Mouse (Mus musculus) mesoderm, embryonic 11.5 days (tissue): ENCODE data around the gene Gm20388.

Experiments
- DNase-seq: peaks from one replicate; pipeline ENCODE4 v3.0.0-alpha.2; 2012; ENCODE audit warnings: low read depth, low spot score

Gene Gm20388

DNA sequence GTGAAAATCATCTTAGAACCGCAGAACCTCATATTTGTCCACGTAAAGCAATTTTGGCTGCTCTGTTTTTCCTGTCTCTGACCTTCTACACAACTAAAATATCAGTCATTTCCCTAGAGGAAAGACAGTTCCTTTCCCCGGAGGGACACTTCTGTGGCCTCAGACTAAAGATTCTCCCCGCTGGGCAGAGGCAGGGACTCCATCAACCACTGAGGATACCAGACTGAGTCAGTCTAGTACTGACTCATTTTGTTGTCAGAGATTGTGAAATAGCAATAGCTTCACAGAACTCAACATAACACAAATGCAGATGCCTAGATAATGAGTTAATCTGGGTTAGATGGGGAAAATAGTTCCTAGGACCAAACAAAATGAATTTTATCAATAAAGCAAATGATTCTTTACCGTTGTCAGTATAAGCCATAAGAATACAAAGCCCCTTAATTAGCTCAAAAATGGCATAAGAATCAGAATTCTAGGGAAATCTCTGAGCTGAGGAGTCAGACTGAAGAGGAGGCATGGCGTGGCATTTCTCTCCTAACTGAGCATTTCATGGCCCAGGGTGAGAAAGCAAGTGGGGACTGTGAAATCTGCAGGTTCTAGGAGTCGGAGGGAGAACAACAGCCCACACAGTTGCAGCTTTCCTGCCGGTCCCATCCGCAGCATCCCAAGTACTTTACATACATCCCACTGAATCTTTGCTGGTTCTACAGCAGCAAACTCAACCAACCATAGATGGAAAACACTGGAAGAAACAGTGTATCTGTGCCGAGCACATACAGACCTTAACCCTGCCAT, 3781.7 kb downstream of the Gm20388 start:
- DNase-seq = no peak

DNA sequence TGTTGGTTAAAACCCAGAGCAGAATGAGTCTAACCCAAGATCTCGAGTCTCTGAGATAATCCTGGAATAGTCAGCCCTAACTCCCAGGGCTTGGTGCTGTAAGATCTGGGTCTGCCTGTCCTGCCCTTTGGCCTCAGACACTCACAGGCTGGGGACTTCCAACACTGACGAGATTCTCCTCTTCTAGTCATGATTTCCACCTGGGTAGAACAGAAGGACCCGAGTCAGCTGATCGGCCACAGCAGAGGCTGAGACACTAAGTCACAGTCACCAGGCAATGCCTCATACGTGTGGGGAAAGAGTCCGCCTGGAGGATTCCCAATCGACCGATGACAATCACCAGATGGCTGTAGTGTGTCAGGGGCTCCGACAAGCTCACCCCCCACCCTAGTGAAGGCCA, 3785.5 kb downstream of the Gm20388 start:
- DNase-seq = no peak

DNA sequence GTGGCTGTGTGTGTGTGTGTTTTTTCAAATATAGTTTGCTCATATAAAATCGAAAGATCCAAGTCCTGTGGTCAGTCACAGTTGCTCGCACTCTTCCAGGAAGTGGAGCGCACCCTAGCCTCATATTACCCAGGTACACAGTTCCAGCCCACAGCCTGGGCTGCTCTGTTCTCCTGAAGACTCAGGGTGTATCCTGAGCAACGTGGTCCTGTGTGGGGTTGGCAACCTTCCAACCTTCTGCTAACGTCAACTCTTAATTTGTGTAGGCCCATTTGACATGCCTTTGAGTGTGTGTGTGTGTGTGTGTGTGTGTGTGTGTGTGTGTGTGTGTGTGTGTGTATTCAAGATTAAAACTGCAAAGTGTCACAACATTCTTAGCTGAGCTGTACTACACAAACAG, 3786.7 kb downstream of the Gm20388 start:
- no peak for DNase-seq

DNA sequence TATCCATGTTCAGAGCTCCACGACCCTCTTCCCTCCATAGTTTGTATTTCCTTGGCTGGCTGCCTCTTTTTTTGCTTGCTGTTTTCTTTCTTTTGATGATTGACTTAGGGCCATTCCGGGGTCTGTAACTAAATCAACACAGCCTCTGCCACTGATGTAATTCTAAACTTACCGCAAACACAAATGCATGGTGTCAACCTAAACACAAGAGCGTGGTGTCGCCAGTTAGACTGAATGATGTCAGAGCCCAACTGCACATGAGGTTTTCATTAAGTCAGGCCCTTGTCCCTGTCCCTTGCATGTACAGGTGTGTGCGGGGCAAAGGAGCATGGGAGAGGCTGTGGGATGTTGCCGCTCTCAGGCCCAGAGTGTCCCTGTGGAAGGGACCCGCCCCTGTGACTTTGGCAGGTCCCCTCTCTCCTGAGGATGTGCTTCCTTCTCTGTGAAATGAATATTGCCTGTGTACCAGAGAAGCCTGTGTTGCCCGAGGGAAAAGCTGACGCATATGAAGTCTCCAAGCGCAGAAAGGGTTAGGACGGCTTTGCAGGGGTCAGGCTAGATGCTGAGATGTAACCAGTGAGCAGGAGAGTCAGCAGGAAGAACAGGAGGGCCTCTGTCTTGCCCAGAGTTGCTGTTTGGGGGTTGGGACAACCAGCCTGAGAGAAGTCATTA, 3789.9 kb downstream of the Gm20388 start:
- no peak for DNase-seq

DNA sequence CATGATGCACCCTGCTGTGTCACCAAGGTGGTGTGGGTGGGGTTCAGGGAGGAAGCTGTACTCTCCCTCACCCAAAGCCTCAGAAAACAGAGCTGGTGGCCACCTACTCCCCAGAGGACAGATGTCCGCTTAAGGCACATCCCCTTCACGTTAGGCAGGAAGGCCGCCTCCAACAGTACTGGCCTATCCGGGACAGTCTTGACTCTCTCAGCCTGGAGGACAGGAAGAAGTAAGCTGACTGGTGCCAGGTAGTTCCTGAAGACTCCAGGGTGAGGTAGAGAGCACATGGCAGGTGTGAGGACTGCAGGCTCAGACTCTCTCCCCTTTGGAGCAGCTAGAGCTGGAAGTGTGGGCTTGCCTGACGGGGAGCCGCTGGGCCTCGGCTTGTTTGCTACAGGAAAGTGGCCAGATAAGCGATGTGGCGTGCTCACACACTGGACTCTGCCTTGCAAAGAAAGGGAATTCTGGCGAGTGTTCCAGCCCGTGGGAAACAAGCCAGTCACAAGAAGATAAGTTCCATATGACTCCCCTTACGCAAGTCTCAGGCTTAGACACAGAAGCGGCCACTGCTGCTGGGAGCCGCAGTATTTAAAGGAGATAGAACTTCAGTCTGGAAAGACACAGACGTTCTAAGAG, 3791.4 kb downstream of the Gm20388 start:
- DNase-seq = no peak

DNA sequence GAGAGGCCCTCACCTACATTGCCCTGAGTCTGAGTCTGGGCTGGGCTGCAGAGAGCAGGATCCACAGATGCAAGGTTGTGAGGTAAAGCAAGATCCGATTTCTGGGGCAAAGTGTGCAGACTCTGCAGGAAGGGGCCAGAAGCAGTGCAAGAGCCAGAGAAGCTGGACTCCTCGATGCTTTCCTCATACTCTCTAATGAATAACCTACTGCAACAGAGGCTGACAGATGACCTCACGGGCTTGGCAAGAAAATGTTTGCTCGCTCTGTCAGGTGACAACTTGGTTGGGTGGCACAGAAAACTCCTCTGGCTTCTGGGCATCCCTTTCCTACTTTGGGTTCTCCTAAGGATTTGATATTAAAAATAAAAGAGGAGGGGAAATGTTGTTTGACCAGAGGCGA, 3794.7 kb downstream of the Gm20388 start:
- no peak for DNase-seq

DNA sequence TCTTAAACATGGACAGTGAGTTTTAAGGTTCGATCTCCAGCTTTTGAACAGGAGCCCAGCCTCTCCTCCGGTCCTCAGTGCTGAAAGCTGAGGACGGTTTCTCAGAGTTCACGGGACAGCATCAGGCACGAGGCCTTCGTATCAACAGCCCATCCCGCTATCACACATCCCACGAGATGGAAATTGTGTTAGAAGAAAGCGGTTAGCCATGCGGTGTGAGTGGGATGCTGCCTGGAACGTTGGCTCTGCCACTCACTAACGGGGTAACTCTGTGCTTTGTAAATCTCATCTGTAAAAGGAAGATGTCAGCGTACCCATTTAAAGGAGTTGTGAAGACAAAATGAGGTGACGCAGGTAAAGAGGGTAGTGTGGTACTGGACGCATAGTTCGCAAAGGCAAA, 3796.5 kb downstream of the Gm20388 start:
- no peak for DNase-seq

DNA sequence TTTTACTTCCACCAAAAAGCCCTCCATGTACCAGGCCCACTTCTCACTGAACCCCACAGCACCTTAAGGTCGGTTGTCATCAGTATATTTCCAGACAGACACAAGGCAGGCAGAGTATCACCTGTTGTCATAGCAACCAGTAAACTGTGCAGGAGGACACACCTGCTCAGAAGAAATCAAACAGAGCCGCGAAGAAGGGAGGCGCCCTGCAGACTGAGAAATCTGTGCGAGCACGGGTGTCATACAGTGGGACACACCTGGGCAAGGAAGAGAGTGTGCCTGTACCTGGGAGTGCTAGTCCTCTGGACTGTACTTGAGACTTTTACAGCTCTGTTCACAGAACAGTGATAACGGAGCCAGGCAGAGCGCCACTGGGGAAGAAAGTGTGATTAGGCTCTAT, 3798.1 kb downstream of the Gm20388 start:
- DNase-seq = no peak

DNA sequence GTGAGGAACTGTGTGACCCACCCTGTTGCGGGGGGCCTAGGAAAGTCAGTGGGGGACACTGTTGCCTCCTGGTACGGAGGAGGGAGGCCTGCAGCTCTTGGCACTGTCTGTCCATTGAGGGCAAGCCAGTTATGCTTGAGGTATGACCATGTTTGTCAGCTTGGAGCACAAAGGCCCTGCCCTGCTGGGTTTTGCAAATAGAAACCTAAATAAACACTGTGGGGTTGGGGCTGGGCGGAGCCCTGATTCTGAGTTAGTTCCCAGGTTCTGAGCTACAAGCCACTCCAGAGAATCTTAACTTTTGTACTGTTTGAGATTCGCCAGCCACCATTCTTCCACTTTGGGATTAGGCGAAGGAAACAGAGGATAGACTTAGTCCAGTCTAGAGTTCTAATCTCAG, 3799.7 kb downstream of the Gm20388 start:
- no peak for DNase-seq

DNA sequence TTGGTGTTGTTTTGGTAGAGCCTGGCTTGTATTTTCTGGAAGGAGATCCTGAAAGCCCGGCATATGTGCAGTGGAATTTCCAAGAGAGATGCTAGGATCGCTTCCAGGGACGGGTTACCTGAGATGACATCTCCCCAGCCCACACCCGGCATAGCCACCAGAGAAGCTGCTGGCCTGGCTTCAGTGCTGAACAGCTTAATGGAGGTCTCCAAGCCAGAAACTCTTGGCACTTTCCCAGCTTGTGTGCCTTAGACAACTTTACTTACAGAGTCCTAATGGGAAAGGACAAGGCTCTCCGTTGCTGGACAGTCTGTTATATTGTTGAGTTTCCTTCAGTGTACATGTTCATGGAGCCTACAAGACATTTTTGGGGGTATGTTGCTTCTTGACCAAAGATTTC, 3803.8 kb downstream of the Gm20388 start:
- no peak for DNase-seq

DNA sequence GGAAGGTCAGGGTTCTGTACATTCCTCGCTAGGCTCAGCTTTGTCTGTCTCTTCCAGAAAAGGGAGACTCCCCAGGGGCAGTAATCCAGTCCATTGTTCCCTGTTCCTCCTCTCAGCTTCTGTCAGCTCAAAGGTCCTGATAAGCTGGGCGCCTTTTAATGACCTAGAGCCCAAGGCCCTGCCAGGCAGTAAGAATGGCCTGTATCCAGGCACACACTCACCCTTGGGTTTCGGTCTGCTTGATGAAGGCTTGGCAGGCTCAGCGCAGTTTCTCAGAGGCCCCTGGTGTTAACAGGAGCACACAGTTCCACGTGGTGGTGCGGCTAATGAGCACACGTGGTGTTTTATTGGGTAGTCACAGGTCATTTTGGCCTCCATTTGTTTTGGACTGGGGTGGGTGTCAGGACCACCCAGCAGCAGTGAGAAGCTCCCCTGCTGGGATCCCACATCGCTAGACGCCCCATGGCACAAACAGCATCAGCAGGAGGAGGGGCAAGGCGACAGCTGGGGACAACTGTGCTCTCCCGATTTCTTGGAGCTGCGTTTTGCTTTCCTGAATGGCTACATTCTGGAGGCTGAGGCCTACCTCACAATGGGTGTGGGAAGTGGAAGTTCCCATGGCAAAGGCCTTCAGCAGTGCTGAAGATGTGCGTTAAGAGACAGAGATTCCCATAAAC, 3805.4 kb downstream of the Gm20388 start:
- peak; percentile 23 for DNase-seq

DNA sequence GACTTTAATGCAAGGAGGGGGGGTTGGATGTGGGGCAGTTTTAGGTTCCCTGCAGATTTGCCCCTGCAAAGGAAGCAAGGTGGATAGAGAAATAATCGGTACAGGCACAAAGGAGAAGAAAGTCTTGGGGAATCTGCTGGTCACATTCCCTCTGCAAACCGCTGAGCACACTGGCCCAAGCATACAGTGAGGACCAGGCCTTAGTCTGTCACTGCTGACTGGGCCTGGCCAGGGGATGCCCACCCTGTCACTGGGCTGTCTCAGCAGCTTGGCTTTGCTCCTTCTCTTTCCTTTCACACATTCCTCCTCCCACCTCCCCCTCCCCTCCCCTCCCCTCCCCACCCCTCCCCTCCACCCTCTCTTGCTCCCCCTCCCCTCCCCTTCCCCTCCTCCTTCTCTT, 3806.5 kb downstream of the Gm20388 start:
- no peak for DNase-seq

DNA sequence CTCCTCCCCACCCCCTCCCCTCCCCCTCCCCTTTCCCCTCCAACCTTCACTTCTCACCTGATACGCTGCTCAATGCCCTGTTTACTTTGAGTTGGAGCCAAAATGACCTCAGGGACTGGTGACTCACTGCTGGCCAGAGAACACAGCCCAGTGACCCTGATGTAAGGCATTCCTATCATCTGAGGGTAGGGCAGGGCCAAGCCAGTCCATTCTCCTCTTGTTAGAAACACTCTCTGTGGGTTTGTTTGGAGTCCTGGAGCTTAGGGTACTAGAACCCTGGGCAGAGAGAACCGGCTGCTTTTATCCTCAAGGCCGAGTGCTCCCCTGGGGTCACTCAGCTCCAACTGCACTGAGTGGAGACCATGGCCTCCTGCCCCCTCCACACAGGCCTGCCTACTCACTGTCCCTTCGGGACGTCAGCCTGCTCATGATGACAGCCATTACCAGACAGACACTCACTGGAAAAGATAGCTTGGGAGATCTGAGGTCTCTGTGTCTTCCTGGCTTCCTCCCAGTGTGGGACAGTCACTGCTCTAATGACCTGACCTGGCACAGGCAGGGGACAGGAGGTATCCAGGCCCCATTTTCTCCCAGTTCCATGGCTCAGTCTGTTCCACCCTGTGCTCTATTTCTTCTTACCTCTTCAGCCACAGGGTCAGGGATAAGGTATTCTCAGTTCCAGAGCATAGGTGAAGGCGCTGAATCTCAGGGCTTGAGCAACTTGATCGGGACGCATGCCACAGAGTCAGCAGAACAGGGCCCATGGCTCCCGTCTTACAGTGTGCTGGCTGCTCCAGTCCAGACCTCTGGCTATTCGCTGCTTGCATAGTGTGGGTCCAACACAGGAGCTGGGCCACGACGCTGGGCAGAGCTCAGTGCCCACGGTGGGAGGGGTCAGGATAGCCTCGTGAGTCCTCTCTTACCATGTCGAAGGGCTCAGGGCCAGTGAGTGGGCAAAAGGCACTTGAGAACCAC, 3807.2 kb downstream of the Gm20388 start:
- peak; percentile 36 for DNase-seq

DNA sequence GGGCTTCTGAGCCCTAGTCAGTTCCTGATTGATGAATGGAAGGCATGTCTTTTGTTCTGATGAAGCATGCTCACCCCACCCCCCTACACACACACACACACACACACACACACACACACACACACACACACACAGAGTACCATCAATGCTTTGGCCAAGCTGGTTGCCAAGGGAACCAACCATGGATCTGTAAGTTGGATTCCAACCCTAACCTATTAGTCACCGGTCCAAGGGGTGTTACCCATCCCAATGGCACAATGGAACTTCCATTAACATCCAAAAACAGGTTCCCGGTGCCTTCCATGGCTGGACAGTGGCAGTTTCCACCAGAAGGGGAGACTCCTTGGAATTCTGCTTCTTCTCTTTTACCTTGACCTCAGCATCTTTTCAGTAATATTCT, 3808.1 kb downstream of the Gm20388 start:
- DNase-seq = no peak

DNA sequence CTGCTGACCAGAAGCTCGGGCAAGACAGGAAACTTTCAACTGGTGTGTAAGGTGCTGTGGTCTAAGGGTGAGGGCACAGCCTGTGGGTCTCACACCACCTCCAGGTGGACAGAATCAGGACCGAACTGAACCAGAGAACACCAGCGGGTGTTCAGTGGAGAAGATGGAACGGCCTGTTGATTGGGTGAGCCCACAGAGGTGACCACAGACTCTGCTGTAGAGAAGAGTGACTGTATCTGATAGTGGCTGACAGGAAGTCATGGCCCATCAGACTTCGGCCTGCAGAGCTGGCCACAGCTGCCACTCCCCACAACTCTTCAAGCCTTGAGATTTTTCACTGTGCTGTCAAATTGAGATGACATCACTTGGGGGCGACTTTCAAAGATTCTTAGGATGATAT, 3808.6 kb downstream of the Gm20388 start:
- no peak for DNase-seq

DNA sequence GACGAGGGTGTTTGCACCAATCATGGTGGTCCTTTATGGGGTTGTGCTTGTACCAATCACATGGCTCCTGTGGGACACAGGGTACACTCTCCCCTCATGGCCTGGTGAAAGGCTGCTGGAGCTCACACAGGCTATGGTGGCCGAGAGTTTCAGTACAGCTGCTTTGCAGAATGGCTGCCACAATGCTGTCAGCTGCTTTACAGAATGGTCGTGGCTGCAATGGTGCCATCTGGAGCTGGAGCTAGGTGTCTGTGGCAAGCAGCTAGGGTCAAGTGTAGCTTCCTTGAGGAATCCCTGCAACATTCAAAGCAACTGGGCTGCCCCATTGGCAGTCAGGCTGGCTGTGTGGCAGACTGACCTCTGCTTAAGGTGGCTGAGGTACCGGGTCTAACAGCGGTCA, 3809.2 kb downstream of the Gm20388 start:
- DNase-seq = no peak

DNA sequence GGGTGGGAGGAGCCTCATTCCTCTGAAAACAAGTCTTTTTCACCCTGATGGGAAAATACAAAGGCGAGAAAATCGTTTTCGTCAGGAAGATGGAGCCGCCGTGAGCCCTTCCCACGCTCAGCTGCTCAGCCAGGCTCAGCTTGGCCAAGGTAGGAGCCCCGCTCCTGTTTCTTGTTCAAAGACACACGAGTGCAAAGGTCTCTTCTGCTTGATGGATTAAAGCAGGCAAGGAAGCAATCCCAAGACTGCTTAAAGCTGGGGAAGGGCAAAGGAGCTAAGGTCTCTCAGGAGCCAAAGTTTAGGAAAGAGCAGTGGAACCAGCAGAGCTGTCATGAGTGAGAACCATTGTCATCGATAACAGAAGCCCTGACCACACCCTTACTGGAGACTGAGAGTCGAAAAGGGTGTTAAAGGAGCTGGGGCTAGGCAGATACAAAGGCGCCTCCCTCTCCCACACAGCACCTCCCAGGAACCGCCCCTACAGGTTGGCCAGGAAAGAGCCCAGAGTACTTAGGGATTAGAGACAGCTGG, 3809.9 kb downstream of the Gm20388 start:
- no peak for DNase-seq

DNA sequence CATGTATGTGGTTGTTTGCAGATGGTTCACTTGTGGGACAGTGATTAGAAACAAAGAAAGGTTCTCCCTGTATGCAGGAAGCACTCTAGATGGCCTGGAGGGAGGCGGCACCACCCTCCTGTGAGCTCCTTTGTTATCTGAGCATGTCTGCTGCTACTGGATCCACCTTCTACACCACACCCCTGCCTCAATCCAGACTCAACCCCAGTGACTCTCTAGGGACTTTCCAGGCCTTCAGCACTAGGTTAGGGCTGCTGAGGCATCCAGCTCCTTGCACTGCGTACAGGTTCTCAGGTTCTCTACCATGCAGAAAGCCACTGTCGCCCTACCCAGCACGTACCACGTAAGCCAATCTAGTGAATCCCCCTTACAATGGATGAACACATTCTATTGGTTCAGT, 3811.6 kb downstream of the Gm20388 start:
- DNase-seq = no peak

DNA sequence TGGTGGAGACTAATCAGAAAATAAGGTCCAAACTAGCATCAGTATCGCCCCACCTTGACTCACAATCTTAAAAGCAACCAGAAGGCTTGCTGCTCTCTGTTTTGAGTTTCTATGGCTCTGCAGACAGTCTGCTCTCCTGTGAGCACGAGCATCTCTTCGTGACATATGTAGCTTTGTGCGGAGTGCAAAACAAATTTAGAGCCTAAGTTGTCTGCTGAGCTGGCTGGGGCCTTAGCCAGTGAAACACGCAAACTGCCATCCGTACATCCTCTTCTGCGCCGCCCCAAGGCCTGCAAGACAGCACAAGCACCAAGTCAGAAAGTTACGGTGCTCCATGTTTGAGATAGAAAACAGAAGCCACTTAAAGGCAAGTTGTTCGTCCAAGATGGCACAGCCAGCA, 3814.1 kb downstream of the Gm20388 start:
- DNase-seq = no peak

DNA sequence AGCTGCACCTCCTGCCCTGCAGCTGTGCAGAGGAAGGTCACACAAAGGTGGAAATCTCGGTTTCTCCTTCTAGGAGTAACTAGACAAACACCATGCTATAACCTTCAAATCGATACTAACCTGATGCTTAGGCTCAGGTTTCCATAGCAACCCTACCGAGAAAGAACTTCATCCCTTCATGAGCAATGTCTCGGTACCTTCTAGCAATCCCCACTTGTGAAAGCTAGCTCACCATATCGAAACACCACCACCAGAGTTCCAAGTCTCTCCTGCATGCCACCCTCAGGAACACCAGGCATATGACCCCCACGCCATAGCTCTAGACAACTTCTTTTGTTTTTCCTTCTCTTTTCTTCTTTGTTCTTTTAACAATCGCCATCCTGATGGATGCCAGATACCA, 3814.6 kb downstream of the Gm20388 start:
- no peak for DNase-seq

DNA sequence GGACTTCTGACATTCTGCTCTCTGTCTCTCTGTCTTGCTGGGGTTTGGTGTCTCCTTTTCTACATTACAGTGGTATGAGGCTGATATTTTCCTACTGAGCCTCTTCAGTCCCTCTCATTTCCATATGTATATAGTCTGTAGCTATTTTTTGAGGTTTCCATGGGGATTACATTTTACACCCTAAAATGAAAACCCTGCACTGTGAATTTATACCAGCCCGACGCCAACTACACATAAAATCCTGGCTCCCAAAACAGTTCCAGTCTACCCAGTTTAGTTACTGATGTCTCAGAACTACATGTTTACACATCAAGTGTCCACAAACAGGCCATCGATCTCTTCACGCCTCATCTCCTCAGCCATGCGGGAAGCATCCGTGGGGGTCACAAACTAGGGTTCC, 3816.1 kb downstream of the Gm20388 start:
- DNase-seq = no peak
